Mouse (Mus musculus) E14TG2a.4 (cell line): ENCODE results near the gene Tmem190.

Experiments
- CTCF ChIP-seq: conservative IDR thresholded peaks from 2 replicates; pipeline ENCODE4 v1.5.1; 2014; ENCODE audit warnings: low read length
- NANOG ChIP-seq: IDR thresholded peaks from 2 replicates; pipeline ENCODE4 v1.6.1; 2014; ENCODE audit warnings: borderline replicate concordance, low read length, mixed read lengths
- POU5F1 ChIP-seq: IDR thresholded peaks from 2 replicates; pipeline ENCODE4 v1.6.1; 2014; ENCODE audit warnings: low read length, borderline replicate concordance

GRCm38 (mm10) chr7:4744886-4745285 is 37.9 kb upstream of the Tmem190 start:
- no peak for TF ChIP-seq CTCF
- no peak for TF ChIP-seq POU5F1
- TF ChIP-seq NANOG, result no peak
